Mouse (Mus musculus): ENCODE data around the gene Trmt10a.
A peak's percentile ranks its signal among the peaks of the same experiment; 100 is the strongest.
"Not testable (repeated sequence)": the region's sequence is repeated elsewhere in the genome, so short reads cannot be mapped to it uniquely, and the experiment has no call there.

Trmt10a gene

DNA sequence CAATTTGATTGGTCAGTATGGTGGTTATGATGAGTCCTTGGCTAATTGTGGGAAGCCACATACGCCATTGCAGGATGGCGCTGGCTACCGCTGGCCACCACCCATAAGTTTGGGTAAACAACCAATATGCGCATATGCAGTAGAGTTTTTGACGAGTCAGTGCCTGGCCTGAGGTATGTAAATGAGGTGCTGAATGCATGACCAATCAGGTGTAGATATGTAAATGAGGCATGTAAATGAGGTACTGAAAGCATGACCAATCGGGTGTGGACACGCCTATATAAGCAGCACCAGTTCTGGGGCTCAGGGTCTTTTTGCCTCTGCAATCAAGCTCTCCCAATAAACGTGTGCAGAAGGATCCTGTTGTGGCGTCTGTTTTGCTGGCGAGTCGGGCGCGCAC, 5.1 kb upstream of the Trmt10a start:
- not testable (repeated sequence) for DNase-seq

DNA sequence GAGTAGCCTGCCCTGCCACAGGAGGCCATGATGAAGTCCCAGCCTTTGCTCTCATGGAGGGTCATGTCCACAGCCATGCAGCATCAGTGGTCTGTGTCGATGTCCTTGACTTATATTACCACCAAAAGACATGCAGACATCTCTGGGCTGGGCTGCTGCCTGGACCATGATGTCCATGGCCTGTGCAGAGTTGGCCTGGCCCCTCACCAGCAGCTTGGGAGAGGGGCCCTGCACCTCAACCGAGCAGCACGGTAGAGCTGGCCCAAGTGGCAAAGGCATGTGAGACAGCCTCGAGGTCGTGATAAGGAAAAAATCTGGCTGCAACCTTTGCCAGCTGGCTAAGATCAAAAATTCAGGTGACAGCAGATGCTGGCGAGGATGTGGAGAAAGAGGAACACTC, 3.6 kb upstream of the Trmt10a start:
- no peak for DNase-seq

DNA sequence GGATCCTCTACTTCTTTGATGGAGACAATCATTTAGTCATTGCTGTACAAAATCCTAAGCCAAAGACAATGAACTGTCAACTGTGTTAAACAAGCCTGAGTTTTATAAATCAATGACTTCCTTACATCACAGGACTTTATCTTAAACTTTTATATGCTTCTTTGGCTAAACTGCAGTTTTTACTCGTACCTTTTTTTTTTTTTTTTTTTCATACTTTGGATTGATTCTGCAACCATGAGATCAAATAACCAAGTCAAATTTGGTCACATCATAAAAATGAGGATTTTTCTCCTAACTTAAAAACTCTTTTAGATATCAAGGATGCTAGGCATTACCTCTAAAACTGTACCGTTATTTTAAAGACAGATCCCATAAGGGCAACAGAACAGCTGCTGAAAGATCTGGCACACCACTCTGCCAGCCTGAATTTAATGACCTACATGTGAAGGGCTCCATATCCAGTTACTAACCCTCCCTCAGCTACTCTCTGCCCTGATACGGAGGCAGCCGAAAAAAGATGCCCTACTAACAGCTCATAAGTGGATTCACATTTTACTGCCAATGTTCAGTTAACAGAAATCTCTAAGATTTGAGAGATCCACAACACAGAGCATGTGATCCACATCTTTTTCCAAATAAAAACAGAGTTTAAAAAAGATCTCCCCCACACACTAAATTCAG, 1.1 kb upstream of the Trmt10a start:
- peak; percentile 69 for DNase-seq

DNA sequence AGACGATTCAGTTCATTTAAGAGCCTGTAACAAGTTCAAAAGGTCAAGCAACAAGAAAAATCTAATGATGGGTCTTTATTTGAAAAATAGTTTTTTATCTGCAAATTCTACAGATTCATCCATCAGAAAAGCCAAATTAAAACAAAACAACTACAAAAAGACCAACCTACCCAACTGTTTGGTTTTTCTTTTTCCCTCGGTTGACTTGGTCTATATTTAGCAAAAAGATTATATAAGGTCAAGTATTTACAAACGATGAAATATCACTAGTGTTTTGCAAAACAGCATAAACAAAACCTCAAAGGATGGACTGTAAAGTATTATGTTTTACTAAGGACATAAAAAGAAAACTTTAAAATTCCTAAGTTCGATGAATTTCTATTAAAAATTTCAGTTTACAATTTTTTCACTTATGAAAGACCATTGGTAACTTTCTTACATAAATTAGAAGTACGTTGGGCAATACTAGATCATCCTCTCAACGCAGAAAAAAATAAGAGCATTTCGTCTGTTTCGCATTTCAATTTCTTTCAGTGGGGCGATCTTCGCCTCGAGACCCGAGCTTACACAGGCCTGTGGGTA, 424 bp upstream of the Trmt10a start:
- no peak for DNase-seq

DNA sequence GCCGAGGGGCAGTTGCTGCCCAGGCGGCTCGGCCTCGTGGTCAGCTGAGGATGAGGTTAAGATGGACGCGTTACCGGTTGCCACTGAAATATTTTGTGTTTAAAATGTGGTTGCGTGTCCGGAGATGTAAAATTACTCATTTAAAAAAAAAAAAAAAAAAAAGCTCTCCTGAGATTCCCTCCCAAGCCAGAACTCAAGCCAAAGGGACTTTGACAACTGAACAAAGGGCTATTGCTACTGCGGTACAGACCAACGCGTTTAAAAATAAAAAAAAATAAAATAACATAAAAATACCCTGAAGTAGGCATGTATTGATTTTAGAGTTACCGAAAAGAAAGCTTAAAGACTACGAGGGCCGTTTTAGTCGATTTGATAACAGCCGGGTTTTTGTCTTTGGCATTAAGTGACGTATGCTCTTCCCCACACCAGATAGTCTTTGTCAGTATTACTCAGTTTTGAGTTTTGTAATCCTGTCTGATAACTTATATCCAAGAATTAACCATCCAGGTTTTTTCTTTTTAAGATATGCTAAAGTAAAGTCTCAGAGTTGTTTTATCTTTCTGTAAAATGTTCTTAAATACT, 903 bp downstream of the Trmt10a start:
- peak; percentile 51 for DNase-seq

DNA sequence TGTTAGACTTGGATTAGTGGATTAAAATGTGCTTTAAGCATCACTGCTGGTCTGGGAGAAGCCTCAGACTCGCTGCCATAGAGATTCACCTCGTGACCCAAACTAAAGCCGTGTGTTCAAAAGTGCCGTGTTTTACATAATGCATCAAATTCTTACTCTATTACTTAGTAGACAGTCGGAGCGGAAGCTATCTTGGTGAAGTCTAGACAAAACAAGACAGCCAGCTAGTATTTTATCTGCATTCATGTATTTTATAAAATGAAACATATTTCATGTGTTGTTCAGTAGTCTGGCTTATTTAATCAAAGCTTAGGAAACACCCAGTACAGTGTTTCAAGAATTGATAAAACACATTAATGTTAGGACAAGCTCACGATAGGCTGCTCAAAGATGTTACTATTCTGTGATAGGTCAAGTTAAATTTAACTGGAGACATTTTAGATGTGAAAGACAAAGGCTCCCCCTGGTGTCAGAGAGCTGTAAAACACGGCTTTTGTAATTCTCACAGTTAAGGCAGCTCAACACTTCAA, 1.5 kb downstream of the Trmt10a start, which contains the start of gene Mttp:
Gene Mttp (minus strand): TSS at position 327 of the 530 bp plus-strand sequence.
- peak; percentile 89 for DNase-seq

DNA sequence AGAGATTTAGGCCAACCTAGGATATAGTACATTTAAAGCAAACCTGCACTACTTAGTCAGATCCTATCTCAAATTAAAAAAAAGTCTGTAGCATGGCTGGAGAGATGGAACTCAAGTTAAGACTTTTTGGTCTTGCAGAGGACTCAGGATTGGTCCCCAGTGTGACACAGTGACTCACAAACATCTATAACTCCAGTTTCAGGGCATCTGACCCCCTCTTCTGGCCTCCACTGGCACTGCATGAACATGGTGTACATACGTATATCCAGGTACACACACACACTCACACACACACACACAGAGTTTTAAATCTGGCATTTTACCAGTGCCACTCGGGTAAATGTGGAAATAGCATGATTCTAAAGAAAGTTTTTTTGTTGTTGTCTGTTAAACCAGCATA, 5.6 kb downstream of the Trmt10a start:
- DNase-seq: no peak

DNA sequence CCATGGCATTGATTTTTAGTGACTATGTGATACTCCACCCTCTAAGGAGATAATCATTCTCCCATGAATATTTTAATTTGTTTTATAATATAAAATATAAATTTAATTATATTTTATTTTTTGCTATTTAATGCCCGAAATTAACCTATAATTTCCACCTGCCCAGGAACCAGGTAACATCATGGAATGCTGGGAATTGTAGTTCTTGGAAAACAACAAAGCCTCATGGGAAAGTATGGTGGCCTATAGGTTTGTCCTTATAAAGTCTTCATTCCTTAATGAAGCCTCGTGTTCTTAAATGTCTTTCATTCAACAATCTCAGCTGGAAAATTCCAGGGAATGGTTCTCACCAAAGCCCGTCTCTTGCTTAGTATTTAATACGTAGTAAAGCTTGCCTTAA, 11.8 kb downstream of the Trmt10a start:
- no peak for DNase-seq

DNA sequence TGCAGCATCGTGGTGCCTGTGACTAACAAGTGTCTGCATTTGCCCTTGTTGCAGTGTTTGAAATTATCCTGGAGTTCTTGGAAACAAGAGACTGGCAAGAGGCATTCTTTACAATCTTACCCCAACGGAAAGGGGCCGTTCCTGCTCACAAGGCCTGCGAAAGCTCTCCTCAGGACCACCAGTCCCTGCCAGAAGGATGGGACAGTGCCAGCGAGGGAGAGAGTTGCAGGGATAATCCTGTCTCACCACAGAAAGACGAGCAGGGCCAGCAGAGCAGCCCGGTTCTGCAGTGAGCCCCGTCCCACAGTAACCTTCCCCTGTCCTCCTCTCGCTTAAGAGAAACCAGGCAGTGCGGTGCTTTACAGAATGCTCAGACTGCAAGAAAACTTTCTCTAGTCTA, 13.4 kb downstream of the Trmt10a start:
- peak; percentile 32 for DNase-seq

DNA sequence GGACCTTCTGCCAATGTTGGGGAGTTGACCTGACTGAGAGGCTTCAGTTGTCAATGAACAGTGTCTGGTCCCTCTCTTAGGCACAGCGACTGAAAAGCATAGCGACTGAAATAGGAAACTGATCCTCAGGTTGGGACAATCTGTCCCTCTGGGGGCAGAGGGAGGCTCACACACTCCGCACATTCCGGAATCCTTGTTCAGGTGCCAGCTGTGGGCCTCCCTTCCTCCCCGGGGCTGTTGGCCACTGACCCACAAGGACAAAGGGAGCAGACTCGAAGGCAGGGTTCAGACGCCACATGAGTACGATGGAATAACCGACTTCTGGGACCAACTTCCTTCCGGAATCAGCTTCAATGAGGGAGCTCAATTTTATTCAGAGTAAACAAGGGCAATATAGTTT, 18.4 kb downstream of the Trmt10a start:
- no peak for DNase-seq

DNA sequence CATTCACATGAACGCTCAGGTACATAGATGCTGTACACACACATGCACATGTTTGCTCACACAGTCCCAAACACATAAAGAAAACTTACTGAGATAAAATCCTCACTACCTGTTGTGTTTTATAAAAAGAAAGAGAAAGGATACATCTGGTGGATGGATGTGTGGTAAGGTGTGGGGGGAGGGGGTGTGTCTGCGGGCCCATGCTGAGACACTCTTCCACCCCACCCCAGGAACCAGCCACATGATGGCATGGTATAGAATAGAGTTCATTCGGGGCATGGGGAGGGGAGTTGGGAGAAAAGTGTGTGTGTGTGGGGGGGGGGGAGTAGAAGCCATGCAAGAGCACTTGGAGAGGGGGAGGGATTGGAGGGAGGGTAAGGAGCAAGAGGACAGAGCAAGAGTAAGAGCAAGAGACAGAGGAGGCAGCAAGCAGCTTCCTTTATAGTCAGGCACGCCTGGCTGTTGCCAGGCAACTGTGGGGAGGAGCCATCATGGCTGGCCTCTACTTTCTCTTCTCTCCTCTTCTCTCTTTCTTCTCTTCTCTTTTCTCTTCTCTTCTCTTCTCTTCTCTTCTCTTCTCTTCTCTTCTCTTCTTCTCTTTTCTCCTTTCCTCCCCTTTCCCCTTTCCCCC, 19.4 kb downstream of the Trmt10a start:
- DNase-seq: peak; percentile 34

DNA sequence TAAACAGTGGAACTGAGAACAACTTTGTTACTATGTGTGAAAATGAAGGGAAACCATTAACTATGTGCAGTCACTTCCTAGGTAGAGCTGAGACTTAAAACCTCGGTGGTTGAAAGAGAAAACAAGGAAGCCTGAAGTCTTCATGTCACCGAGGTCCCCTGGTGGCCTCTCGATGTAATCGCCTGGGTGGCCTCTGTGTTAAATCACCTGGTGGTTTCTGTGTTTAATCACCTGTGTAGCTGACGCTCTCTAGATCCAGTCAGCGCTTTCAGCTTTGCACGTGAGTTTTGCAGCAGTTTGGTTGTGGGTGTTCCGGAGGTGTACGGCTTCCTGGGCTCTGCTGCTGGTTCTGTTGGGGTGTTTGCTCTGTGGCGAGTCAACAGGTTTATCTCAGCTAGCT, 30.0 kb downstream of the Trmt10a start:
- no peak for DNase-seq

DNA sequence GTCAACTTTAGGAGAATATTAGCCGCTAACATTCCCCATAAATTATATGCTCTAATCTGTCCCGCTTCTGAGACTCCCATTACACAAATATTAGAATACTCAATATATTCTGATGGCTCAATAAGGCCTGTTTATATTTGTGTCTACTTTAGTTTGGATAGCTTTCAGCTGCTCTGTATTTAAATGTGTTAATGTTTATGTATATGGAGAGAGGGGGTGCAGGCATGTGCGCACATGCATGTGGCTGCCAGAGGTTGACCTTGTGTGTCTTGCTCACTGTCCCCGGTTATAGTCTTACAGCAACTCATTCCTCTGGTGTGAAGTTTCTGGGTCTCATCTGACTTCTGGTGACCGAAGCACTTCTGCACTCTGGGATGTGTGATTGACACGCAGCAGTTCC, 32.3 kb downstream of the Trmt10a start:
- no peak for DNase-seq

DNA sequence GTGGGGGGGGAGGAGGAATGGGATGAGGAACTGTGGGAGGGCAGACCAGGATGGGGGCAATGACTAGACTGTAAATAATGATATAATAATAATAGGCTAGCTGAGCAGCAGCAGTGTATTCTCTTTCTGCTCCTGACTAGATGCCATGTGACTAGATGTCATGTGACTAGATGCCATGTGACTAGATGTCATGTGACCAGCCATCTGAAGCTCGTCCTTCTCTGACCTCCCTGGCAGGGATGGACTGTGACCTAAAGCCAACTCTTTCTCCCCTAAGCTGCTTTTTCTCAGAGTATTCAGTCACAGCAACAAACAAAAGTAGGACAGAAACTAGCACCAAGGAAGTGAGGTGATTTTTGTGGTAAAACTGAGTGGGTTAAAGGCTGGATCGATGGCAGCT, 38.8 kb downstream of the Trmt10a start:
- DNase-seq: no peak

DNA sequence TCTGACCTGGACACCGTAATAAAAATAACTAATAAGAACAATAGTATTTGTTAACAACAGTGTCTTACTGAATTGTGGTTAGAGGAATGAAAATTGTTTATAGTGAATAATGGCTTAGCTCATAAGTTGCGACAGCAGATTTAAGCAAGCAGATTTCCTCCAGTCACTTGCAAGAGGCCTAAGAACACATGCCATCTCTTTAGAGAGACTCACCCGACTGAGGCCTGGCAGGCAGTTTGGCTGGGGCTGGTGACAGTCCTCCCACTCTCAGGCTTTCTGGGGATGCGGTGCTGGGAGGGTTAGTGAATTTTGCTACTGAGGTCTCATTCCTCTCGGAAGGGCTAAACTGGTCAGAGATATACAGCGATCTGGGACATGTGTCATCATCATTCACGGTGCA, 40.1 kb downstream of the Trmt10a start:
- no peak for DNase-seq

DNA sequence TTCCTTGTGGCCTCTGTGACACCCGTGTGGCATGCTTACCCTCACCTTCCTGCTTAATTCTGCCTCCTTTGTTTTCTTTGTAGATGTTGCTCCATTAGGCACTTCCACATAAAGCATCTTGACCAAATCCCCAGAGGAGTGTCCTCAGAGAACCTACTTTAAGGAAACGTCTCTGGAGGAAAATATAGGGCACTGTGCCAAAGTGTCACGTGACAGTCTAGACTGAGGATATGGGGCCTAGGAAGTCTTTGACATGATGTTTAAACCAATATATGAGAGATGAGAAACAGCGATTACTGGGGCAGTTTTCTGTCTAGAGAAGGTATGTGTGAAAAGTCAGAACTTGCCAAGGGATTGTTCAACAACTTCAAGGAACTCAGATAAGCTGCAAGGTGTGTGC, 42.0 kb downstream of the Trmt10a start:
- DNase-seq: no peak

DNA sequence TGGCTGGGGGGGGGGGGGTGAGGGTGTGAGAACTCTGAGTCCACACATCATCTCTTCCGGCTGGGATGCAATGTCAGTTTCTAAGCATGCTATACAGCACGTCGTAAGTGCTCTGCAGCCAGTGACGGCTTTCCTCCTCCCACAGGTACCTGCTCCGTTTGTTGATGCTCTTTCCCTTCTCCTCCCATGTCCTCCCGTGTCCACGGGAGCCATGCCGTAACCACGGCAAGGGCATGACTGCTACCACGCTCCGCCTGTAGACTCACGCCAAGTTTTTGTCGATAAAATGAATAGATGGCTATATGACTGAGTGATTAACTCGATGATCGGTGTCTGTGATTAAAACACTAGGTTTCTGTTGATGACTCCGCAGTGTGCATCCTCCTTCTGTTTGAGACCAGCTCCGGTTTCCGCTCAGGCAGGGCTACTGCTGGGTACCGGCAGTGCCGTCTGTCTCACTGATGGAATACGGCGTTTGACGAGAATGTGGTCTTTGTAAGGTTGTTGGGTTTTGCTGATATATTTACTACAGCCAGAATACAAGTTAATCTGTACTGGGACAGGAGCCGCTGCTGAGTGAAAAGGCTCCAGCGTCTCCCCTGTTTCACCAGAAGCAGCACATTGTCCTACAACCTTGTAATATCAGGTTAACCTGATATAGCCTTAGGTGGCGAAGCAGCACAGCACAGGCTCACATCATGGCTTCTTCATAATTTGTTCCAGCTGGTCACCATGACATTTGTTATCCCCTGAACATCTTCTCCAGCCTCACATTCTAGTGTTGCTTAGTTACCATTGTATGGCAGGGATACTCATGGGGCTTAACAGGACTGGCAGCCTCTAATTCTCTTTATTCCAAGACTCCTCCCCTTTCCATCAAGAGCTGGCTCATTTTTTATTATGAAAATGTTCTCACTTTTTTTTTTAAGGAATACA, 43.0 kb downstream of the Trmt10a start:
- DNase-seq: peak; percentile 30

DNA sequence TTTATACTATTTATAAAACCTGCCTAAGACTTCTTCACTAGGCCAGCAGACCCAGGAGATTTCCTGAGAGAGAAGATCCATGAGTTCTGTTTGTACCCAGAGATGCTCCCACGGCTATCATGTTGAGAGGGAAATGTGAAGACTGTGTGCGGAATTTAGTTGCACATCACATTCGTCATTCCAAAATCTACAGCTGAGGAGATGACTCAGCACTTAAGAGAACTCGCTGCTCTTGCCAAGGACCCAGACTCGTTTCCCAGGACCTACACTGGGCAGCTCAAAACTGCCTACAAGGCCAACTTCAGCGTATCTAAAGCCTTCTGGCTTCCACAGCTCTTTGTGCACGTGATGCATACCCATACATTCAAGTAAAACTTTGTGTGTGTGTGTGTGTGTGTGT, 49.0 kb downstream of the Trmt10a start:
- no peak for DNase-seq

DNA sequence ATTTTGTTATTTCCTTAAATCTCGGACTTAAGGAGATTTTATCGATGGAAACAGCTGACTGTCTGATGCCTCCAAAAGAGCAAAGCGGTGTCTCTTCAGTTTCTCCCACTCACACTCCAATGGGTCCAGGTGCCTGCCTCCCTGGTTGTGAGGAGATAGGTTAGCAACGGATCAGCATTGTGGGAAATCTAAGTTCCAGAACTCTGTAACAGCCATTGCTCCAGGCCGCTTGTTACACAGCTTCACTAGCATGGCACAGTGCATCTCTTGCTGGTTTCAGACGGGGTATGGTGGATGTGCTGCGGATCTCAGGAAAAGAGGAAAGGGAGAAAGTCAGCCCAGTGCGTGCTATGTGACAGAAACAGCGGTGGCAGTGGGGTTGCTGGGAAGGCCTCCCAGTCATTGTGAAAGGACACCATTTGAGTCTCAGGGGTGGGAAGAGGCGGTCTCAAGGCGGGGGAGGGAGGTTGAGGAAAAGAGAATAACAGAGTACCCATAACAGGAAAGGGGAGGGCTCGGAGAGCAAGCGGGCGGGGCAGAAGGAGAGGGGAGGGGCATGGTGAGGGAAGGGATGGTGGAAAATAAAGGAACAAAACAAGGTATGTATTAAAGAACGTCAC, 50.5 kb downstream of the Trmt10a start, which contains the start of gene 4930579F01Rik:
Gene 4930579F01Rik (minus strand): TSS at position 143 of the 620 bp plus-strand sequence.
- no peak for DNase-seq

DNA sequence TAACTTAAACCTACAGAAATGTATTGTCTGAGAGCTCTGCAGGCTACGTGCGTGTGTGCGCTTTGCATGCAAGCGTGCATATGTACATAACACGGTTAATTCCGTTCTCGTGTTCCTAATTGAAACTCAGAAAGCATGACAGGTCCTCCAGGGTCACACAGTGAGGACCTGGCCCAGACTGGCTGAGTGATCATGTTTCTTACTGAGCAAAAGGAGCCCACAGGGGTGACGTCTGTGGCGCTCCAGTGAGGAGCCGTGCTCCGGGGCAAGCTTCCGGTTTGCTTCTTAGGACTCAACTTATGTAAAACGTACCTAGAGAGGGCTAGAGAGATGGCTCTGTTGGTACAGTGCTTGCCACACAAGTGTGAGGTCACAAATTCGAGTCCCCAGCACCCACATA, 53.8 kb downstream of the Trmt10a start:
- DNase-seq: no peak

DNA sequence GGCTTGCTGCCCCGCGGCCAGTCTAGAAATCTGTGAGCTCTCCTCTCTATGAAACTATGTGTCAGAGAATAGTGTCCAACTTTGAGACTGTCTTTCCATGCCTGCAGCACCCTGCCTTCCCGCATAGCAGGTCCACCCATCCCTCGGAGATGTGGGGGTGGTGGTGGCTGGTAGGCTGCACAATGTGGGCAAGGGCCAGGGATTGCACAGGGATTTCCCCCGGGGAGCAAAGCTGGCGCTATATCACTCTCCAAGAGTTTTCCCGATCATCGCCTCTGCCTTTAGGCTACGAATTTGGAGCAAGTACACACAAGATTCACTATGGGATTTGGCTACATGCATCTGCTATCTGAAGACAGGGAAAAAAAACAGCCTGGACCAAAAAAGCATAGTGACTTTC, 54.3 kb downstream of the Trmt10a start:
- peak; percentile 32 for DNase-seq

All from retina, postnatal 1 day (tissue).